Mouse (Mus musculus) right cerebral cortex, postnatal 10 days (tissue): ENCODE data around the gene Ripor3.
"Not testable (repeated sequence)": the region's sequence is repeated elsewhere in the genome, so short reads cannot be mapped to it uniquely, and the experiment has no call there.

Experiments
- DNase-seq, 2 experiments: peaks; one replicate each; pipeline ENCODE4 v3.0.0; 2021; ENCODE audit warnings: low spot score in 2 of 2

Gene Ripor3

DNA sequence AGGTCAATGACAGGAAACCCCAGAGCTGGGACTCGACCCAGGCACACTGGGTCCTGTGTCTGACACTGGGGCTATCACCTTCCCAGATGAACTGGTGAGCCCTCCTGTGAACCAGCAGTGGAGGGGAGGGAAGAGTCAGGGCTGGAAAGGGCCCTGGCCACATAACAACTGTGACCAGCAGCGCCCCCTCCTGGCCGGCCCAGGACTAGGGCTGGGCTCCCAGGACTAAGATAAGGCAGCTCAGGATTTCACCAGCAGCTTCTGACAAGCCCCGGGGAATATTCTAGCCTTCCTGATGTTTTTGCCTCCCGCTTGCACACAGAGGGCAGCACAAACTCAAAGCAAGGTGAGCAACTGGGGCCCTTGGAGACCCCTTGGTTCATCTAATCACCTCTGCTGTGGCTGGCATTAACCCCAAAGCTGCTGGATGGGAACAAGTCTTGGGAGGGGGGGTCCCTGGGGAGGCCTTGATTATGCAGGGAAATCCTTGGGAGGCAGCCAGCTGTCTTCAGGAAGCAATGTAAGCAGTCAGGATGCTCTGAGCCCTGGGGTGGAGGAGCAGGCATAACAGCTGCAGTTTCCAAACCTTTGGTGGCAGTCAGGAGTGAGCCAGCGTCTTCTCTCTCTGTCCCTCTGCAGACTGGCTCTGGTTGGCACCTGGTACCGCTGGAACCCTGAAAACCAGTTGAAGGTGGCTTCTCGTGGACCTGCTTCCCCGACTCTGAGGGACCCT is at the start of gene Ripor3:
Ripor3 (minus strand) TSS at position 683 of the 733 bp plus-strand sequence.
- DNase-seq = peak in 1 of 2 experiments; percentile 62

DNA sequence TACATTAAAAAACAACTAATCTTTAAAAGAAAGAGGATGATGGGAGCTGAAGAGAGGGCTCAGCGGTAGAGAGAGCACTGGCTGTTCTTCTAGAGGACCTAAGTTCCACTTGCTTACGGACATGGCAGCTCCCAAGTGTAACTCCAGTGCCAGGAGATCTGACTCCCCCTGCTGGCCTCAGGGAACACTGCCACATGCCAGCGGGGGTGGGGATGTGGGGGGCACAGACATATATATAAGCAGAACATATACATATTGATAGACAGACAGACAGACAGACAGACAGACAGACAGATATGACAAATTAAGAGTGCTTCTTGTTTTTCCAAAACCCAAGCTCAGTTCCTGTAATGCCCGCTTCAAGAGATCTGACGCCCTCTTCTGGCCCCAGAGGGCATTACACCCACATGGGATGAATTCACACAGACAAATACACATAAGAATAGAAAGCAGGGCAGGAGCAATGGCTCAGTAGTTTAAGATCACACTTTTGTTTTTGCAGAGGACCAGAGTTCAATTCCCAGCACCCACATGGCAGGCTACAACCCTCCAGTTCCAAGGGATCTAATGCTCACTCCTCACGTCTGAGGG is 48.9 kb upstream of the Ripor3 start:
- DNase-seq = no peak

DNA sequence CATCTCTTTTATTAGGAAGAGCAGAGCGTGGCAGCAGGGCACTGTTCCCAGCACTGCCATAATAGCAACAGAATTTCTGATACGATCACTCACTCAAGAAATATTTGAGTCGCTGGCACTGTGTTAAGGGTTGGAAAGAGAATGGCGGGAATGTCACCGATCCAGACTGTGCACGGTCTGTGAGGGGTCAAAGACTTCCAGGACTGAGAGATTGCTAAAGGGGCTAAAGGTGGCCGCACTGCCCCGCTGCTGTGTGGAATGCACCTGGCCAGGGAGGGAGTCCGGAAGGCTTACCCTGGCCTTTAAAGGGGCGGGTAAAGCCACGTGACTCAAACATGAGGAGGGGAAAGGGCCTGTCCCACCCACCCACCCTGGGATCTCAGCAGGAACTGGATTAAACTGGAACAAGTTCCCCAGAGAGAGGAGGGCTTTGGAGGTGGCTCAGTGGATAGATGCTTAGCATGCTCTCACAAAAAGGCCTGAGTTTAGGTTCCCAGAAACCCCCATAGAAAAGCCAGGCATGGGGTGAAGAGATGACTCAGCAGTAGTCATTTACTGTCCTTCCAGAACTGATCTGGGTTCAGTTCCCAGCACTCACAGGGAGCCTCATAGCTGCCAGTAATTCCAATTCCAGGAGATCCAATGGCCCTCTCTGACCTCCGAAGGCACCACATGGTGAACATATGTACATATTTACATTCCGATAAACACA is 48.2 kb upstream of the Ripor3 start:
- DNase-seq = no peak

DNA sequence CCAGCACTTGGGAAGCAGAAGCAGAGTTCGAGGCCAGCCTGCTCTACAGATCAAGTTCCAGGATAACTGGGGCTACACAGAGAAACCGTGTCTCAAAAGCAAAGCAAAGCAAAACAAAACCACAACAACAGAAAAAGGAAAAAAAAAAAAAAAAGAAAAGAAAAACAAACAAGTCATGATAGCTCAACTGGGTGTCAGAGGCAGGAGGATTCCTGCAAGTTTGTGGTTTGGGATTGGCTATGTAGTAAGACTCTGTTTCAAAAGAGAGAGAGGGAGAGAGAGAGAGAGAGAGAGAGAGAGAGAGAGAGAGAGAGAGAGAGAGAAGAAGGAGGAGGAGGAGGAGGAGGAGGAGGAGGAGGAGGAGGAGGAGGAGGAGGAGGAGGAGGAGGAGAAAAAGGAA is 47.5 kb upstream of the Ripor3 start:
- not testable (repeated sequence) for DNase-seq

DNA sequence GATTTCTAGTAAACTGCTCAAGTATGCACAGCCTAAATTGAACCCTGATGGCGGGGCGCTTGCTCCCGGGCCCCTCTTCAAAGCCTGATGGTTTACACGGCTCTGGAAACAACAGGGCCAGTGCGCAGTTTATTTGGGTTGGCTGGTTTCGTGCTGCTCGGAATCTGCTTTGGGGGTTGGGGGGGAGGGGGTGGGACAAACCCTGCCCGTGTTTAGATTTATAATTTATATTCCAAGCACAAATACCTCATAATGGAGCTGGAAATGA is 46.2 kb upstream of the Ripor3 start:
- DNase-seq = no peak

DNA sequence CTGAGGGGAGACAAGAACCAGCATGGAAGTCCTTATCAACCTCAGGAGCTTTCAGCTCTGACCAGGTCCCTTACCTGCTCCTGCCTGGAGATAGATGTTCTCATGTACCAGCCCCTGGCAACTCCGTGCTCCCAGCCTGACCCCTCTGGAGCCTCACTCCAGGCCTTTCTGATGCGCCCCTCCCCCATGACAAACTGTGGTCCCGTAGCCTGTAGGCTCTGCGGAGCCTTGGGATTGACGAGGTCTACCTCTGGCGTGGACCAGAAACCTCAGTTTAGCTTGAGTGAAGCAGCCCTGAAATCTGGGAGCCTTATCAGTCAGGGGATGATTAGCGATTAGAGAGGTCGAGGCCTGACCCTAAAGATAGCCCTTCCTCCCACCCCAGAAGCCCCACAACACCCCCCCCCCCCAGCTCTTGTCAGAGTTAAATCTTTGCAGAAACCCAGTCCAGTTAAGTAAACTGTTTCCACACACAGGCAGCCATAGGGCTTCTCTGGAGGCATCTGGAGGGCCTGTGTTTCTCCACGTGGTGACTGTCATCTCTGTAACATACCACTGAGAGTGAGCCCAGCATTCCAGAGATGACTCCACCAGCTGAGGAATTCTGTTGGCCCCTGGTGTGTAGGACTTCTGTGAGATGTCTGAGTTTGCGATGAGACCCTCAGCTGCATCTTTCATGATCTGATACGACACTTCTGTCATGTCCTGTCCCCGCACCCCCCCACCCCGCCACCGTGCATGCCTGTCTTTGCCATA is 45.7 kb upstream of the Ripor3 start:
- DNase-seq = no peak

DNA sequence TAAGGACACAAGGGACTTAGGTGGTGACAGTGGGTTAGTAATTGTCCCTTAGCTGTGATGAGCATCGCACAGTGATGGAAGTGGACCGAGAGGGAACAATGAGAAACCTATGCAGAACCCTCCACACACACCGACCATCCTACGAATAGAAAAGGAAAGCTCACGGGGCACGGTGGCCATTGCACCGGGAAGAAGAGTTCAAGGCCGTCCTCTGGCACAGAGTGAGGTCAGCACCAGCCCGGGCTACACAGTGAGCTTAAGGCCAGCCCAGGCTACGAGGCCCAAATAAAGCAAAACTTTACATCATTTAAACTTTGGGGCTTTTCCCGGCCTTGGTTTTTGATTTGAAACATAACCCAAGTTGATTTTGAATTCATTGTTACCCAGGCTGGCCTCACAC is 43.7 kb upstream of the Ripor3 start:
- DNase-seq = no peak

DNA sequence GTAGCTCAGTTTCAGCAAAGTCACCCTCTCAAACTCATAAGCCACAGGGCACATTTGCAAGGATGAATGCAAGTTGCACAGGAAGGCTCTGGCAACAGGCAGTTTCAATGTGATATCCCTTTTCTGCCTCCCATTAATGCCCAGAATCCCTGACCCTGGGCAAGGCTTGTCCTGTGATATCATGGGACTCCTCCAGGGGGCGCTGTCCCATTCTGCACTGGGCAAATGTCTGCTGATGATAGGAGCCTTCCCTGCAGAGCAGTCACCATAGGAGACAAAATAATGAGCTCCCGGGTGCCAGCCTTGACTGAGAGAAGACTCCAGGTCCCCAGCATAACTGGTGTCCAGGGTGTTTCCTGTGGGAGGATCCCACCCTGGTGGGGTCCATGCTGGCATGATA is 42.3 kb upstream of the Ripor3 start:
- DNase-seq = peak in 1 of 2 experiments; percentile 34

DNA sequence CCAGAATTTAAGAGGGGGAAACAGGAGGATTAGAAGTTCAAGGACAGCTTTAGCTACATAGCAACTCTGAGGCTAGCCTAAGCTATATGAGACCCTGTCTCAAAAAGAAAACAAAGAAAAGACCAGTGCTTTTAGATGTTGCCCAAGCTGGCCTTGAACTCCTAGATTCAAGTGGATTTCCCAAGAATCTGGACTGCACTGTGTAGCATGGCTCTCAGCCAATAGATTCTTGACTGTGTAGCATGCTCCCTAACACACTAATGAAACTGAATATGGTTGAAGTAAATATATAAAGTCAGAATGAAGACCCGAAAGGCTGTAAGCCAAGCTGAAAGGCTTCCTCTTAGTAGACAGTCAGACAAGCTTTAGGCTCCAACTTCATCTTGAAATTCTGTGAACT is 41.7 kb upstream of the Ripor3 start:
- DNase-seq = no peak

DNA sequence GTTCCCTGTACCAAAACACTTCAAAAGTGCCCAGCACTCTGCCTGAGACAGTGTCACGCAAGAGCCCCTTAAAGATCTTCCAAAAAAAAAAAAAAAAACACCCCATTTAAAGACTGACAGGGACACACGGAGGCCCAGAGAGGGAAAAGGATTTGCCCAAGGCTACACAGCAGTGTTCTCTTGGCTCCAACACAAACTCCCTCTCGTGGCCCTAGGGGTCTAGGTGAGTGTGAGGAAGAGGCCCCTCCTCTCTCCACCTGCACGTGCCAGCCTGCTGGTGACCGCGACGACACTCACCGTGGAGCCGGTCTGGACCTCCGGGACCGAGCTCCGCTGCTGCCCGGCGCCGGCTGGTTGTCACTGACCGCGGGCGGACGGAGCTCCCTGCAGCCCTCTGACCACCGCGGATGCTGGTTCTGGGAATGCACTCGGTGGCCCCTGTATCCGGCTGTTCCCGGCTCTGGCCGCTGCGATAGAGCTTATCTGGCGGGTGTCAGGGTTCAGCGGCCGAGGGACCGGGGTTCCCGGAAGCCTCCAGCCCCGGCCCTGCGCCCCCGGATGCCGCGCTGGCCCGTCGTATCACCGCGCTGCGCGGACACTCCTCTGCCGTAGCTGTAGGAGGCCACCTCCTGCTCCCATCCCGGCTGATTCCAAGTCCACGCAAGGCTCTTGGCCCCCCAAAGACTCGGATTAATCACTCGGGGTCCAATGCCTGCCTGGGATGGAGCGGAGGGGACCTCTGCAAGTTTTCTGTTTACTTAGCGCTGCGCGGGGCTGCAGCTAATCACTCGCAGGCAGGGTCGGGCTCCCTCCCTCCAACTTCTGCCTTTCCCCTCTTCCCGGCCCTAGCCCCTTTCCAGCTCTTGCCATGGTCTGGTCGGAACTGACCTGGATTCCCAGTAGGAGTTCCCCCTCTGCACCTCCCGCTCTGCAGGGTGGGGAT is 39.9 kb upstream of the Ripor3 start:
- DNase-seq = no peak

DNA sequence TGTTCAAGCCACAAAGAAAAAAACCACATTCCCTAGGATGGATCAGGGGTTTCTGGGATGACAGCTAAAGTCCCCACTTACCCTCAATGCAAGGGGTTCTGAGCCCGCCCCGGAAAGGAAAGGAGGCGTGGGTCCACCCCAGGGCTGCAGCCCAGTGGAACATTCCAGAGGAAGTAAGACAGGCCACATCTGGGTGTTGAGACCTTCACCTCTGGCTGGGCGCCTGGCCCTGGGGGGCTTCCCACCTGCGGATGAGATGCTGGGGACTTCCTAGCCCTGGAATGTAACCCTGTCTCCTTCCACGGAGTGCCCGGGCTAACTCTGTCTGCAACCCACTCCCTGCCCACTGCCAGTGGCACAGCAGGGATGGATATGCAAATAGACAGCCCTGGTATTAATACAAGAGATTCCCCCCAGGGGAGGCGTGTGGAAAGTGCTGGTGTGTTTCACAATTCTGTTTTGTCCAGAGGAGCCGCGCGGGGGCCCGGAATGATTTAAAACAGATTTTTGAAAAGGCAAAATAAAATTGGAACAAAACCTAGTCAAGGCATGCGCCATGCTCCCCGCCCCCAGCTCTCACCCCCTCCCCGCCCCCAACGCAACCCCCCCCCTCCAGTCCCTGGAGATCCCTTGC is 38.7 kb upstream of the Ripor3 start:
- DNase-seq = no peak

DNA sequence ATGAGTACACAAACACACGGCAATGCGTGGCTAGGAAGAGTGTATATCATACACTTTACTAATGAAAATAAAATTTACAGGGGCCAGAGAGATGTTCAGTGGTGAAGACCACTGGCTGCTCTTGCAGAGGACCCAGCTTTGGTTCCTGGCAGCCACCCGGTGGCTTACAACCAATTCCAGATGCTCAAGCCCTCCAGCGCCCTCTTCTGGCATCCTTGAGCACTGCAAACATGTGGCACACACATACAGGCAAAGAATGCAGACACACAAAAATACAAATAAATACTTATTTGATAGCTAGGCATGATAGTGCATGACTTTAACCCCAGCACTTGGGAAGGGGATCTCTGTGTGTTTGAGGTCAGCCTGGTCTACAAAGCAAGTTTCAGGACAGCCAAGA is 36.0 kb upstream of the Ripor3 start:
- DNase-seq = no peak

DNA sequence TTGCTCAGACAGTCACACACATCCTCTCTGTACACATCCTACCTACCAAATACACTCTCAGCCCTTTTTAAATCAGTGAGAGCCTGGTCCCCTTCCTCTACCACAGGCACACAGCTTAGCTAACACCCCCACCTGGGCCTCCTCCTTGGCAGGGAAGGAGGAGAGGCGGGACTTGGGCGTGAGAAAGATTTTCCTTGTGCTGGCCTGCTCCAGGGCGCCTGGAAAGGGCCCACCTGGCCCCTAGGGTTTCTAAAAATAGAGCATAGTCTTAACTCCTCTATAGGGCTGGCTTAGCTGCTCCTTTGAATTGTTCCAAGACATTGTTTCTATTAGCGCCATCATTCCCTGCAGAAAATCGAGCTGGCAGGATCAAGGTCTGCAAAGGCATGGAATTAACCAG is 35.4 kb upstream of the Ripor3 start:
- no peak for DNase-seq

DNA sequence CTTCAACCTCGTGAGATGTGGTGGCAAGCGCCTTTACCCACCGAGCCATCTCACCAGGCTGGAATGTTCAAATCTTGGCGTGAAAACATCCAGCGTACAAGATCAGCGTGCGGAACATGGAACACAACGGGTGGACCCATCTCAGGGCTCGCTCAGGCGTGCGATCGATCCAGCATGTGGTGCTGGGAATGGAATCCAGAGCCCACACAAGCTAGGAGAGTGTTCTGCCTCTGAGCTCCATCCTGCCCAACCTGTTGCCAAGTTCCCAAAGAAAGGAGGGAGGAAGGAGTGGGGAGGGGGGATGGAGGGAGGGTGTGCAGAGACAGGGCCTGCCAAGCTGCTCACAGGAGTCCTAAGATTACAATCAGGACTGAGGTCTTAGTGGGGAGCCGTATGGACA is 34.9 kb upstream of the Ripor3 start:
- DNase-seq = no peak

DNA sequence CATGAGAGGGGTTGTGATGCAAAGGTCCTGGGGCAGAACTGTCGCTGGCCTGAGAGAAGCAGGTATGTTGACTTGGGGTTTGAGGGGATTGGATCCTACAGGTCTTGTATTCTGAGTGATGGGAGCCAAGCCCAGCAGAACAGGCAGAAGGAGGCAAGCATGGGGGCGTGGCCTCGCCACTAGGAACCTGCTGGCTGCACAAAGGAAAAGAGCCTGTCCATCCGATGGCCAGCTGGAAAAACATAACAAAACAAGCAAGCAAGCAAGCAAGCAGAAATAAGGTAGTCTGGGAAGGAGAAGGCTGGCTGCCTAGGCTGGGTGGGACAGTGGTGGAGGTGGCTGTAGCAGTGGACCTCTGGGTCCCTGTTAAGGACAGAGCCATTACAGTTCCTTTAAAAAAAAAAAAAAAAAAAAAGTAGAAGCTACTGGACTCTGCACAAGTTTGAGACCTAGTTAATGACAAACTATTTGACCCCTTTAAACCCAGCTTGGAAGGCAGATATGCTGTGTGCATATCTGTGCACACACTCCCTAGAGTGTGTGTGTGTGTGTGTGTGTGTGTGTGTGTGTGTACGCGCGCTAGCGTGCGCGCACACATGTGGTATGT is 34.4 kb upstream of the Ripor3 start:
- DNase-seq = no peak

DNA sequence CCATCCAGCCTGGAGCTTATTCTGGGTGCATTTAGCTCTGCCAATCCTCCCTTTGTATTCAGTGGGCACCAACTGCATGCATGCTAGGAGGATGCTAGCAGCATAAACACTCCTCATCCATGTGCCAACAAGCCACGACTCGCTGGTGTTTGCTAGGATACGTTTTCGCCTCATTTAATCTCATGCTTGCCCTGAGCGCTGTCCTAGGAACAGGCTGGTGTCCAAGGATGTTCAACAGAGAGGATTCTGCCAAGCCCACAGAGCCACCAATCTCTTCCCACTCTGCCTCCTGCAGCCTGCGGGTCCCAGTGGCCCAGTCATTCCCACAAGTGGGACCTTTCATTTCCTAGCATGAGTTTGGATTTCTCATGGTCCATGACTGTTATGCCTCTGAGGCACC is 31.6 kb upstream of the Ripor3 start:
- DNase-seq = peak in 1 of 2 experiments; percentile 41

DNA sequence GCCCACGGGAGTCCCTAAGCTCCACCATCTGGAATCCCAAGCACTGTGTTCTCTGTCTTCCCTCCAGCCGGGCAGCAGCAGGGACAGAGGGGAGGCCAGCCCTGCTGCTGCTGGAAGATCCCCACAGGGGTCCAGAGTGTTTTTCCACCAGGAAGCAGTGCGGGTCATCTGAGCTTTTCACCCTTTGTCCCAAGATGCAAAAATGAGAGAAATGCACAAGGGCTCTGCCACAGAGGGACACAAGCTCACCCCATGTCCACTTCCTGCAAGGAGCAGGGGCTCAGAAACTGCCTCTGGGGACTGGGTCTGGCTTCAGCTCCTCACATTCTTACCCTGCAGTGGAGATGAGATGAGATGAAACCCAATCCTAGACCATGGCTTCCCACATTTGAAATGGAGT is 30.3 kb upstream of the Ripor3 start:
- no peak for DNase-seq

DNA sequence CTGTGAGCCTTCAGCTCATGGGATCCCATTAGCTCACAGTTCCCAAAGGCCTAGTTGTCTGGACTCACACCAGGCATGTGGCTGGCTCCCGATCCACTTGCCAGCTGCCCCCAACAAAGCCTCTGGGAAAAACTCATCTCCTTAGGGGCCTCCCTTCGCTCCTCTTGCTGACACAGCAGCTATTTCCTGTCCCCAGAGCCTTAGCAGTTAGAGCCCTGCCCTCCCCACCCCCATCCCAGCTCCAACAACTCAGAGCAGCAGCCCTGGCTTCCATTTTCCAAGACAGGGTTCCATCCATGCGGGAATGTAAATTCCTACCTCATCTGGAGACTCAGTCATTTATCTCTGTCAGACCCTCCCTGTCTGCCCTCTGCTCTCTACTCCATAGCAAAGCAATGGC is 26.6 kb upstream of the Ripor3 start:
- no peak for DNase-seq

DNA sequence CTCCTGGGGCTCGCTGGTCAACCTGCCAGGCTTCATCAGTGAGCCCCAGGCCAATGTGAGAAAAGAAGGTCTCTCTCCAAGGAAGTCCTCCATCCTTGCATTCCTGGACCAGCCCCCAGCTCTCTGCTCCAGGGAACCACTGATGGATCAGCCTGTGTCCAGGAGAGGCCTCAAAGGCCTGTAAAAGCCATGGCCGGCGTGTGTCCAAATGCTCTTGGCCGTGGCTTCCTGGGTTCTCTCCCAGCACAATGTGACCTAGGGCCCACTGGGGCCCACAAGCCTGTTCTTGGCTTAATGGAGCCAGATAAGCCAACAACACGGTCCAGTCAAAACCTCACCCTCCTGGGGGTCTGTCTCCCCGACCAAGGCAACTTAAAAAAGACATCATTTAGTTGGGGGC is 25.5 kb upstream of the Ripor3 start:
- no peak for DNase-seq

DNA sequence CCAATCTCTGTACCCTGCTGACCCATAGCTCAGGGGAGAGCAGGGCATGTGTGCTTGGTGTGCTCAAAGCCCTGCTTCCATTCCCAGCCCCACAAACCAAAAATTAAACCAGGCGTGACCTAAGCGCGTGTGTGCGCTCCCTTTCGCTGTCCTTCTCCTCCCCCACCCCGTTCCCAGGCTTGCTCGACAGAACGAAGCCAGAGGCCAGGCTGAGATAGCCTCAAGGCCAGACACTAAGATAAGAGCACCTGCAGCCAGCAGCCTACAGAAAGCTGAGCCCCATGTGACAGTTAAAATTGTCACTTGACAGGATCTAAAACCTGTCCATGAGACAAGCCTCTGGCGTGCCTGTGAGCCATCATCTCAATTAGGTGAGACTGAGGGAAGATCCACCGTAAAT is 23.5 kb upstream of the Ripor3 start:
- no peak for DNase-seq

DNA sequence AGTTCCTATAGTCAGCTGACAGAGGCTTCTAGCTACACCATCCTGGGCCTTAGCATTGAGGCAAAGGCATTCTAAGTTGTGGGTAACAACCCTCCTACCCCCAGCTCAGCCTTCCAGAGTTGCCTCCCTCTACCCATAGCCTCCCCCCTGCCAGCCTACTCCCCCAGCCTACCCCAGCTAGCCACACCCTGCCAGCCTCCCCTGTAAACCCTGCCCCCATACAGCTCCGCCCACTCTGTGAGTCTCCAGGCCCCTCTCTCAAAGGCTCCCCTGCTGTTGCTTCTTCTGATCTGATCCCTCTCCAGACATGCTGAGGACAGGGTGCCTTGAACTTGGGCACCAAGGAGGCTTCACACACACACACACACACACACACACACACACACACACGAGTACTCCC is 21.4 kb upstream of the Ripor3 start:
- no peak for DNase-seq
